Mouse (Mus musculus): Measurements from ENCODE around the gene Lrmda.
"Not testable (repeated sequence)": the region's sequence is repeated elsewhere in the genome, so short reads cannot be mapped to it uniquely, and the experiment has no call there.

Gene Lrmda

GRCm38 (mm10) chr14:22800020-22800419 lies 780.5 kb downstream of the Lrmda start:
- DNase-seq (ENCODE audit: low spot score in 2 of 2): no peak

GRCm38 (mm10) chr14:22800871-22801636 lies 781.5 kb downstream of the Lrmda start:
- no peak for DNase-seq (ENCODE audit: low spot score in 2 of 2)

- not testable (repeated sequence) for DNase-seq (ENCODE audit: low spot score in 2 of 2)
Observed at GRCm38 (mm10) chr14:22801714-22802113, 782.2 kb downstream of the Lrmda start.

GRCm38 (mm10) chr14:22807324-22807723 lies 787.8 kb downstream of the Lrmda start:
- no peak for DNase-seq (ENCODE audit: low spot score in 2 of 2)

- peak; percentile 63 to 71 for DNase-seq (ENCODE audit: low spot score in 2 of 2)
Observed at GRCm38 (mm10) chr14:22807726-22808594, 788.4 kb downstream of the Lrmda start.

GRCm38 (mm10) chr14:22808595-22809166 lies 789.2 kb downstream of the Lrmda start:
- no peak for DNase-seq (ENCODE audit: low spot score in 2 of 2)

- DNase-seq (ENCODE audit: low spot score in 2 of 2): no peak
Observed at GRCm38 (mm10) chr14:22809229-22809628, 789.7 kb downstream of the Lrmda start.

- no peak for DNase-seq (ENCODE audit: low spot score in 2 of 2)
Observed at GRCm38 (mm10) chr14:22810531-22810930, 791.0 kb downstream of the Lrmda start.

GRCm38 (mm10) chr14:22812824-22813223 lies 793.3 kb downstream of the Lrmda start:
- no peak for DNase-seq (ENCODE audit: low spot score in 2 of 2)

GRCm38 (mm10) chr14:22813389-22813788 lies 793.9 kb downstream of the Lrmda start:
- no peak for DNase-seq (ENCODE audit: low spot score in 2 of 2)

- no peak for DNase-seq (ENCODE audit: low spot score in 2 of 2)
Observed at GRCm38 (mm10) chr14:22814811-22815345, 795.4 kb downstream of the Lrmda start.

GRCm38 (mm10) chr14:22817346-22818201 lies 798.1 kb downstream of the Lrmda start:
- DNase-seq (ENCODE audit: low spot score in 2 of 2): no peak

GRCm38 (mm10) chr14:22818202-22818530 lies 798.7 kb downstream of the Lrmda start:
- DNase-seq (ENCODE audit: low spot score in 2 of 2): no peak

- DNase-seq (ENCODE audit: low spot score in 2 of 2): no peak
Observed at GRCm38 (mm10) chr14:22822942-22823341, 803.4 kb downstream of the Lrmda start.

GRCm38 (mm10) chr14:22826825-22827224 lies 807.3 kb downstream of the Lrmda start:
- no peak for DNase-seq (ENCODE audit: low spot score in 2 of 2)

GRCm38 (mm10) chr14:22837058-22837457 lies 817.5 kb downstream of the Lrmda start:
- DNase-seq (ENCODE audit: low spot score in 2 of 2): no peak

- DNase-seq (ENCODE audit: low spot score in 2 of 2): no peak
Observed at GRCm38 (mm10) chr14:22841136-22841535, 821.6 kb downstream of the Lrmda start.

GRCm38 (mm10) chr14:22844006-22844405 lies 824.5 kb downstream of the Lrmda start:
- no peak for DNase-seq (ENCODE audit: low spot score in 2 of 2)

- no peak for DNase-seq (ENCODE audit: low spot score in 2 of 2)
Observed at GRCm38 (mm10) chr14:22845401-22845800, 825.9 kb downstream of the Lrmda start.

GRCm38 (mm10) chr14:22847011-22847786 lies 827.7 kb downstream of the Lrmda start:
- no peak for DNase-seq (ENCODE audit: low spot score in 2 of 2)

- DNase-seq (ENCODE audit: low spot score in 2 of 2): no peak
Observed at GRCm38 (mm10) chr14:22849108-22849507, 829.6 kb downstream of the Lrmda start.

Measured in right cerebral cortex, adult 2 months (tissue).